Mouse (Mus musculus) cerebellum, adult (tissue): Measurements from ENCODE around the gene Slc12a6.
A peak's percentile ranks its signal among the peaks of the same experiment; 100 is the strongest.

Experiments
- ATAC-seq: cut with Nextera tagmentation; 2 replicates; pipeline ENCODE4 v1.9.2; 2017; ENCODE audit warnings: mild to moderate bottlenecking, moderate library complexity, mixed read lengths; ENCODE audit not compliant: insufficient number of reproducible peaks, low FRiP score, low TSS enrichment

Slc12a6 gene

DNA sequence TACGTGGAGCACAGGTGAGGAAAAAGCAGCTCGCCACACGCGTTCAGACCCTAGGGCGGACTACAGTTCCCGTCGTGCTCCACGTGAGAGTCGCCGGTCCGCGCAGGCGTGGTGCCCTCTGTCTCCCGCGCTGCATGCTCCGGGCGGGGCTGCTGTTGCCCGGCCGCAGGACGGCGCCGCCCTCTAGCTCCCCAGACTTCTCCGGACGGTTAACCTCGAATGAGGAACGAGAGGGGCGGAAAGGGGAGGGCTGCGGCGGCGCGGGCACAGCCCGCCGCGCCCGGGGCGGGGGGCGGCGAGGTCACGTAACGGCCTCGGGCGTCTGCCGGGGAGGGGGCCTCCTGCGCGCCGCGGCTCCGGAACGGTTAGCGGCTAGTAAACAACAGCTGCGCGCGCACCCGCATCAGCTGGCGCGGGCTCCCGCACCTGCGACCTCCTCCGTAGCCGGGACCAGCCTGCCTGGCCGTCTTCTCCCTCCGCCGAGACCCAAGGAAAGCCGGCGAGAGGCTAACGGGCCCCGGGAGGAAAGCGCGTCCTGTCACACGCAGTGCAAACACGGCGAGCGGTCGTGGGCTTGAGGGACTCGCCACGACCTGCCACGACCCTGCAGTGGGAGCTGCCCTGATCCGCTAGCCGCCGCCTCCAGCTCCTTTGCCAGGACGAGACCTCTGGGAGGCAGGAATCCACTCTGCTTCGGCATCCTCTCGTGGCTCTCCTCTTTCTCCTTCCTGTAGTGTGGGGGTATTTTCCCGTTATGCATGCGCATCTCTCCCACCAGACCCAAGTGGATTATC, at the start of gene Slc12a6:
Gene Slc12a6 (plus strand): TSS at position 378 of the 794 bp plus-strand sequence.
- peak; percentile 79 for ATAC-seq

GRCm38 (mm10) chr2:112215977-112216376, 49.6 kb upstream of the Slc12a6 start:
- ATAC-seq: peak; percentile 58; the same call in 1 of the 2 replicates

DNA sequence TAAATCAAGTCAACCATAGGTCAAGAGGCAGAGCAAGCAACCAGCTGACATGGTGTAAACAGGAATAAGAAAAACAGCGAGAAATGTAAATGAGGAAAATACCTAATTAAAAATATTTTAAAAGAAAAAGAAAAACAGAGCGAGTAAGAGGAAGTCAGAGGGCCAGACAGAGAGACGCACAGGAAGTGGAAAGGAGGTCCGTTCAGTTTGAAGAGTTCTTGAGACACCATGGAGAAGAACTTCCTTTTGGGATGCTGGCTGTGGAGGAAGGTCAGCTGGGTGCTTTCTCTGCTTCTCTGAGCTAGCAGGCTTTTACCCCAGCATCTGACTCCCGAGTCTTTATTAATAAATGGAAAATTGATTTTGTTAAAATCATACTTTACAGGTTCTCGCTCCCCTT, 48.0 kb upstream of the Slc12a6 start:
- ATAC-seq: no peak

DNA sequence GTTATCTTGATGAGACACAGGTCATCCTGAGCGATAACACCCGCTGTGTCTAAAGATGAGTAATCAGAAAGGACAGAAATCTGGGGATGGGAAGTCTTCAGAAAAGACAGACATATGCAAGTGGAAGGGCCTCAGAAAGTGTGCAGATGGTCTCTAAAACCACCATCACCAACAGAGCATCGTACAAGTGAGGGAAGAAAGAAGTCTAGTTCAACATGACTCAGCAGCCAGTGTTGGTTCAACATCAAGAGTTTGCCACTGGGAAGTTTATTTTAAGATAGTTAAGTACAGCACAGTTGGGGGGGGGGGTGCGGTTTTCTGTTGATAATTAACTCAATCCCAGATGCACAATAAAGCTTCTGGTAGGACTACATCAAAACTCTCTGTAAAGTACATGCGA, 44.7 kb upstream of the Slc12a6 start:
- no peak for ATAC-seq

GRCm38 (mm10) chr2:112222607-112223006, 43.0 kb upstream of the Slc12a6 start:
- ATAC-seq: no peak

GRCm38 (mm10) chr2:112224356-112224755, 41.3 kb upstream of the Slc12a6 start:
- ATAC-seq: no peak

DNA sequence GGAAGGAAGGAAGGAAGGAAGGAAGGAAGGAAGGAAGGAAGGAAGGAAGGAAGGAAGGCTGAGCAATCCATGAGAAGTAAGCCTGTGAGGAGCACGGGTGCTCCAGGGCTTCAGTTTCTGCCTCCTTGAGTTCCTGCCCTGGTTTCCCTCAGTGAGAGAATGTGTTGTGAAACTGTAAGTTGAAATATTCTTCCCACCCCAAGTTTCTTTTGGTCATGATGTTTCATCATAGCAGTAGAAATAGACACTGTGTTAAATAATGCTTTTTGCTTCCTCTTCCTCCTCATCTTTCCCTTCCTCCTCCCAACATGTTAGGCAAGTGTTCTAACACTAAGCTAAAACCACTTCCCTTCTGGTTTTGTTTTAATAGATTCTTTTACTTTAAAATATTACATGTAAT, 33.0 kb upstream of the Slc12a6 start:
- no peak for ATAC-seq

DNA sequence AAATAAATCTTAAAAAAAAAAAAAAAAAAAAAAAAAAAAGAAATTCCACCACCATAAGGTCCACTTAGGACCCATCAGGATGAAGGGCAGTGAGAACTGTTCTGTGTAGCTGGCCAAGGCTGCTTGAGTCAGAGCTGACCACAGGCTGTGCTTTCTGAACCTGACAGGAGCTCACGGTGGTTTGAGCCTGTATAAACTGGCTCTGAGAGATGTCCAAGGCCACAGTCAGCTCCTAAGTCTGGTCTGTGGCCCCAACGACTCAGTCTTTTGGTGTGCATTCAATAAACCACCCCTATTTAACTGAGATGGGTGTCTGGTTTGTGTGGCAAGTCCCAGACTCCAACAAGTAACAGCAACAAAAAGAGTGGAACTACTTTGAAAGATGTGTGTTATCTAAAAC, 29.0 kb upstream of the Slc12a6 start:
- ATAC-seq: no peak

- ATAC-seq: no peak
Observed at GRCm38 (mm10) chr2:112238006-112238405, 27.6 kb upstream of the Slc12a6 start.

GRCm38 (mm10) chr2:112239212-112239934, 26.3 kb upstream of the Slc12a6 start, which contains the start of gene Lpcat4:
Gene Lpcat4 (plus strand): TSS chr2:112239468.
- ATAC-seq: peak; percentile 83

- ATAC-seq: peak; percentile 27
Observed at GRCm38 (mm10) chr2:112239935-112240721, 25.5 kb upstream of the Slc12a6 start.

DNA sequence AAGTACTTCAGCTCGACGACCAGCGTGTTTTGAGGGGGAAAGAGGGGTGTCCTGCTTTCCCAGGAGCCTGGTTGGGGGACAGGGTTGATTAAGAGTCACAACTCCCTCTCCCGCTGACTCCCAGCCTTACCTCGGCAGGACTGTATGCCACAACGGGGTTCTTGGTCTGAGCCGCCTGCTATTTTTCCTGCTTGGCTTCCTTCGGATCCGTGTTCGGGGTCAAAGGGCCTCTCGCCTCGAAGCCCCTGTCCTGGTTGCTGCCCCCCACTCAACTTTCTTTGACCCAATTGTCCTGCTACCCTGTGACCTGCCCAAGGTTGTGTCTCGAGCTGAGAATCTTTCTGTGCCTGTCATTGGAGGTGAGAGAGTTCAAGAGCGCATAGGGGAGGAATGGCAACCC, 23.8 kb upstream of the Slc12a6 start:
- ATAC-seq: no peak

- ATAC-seq: no peak
Observed at GRCm38 (mm10) chr2:112245307-112245706, 20.3 kb upstream of the Slc12a6 start.

DNA sequence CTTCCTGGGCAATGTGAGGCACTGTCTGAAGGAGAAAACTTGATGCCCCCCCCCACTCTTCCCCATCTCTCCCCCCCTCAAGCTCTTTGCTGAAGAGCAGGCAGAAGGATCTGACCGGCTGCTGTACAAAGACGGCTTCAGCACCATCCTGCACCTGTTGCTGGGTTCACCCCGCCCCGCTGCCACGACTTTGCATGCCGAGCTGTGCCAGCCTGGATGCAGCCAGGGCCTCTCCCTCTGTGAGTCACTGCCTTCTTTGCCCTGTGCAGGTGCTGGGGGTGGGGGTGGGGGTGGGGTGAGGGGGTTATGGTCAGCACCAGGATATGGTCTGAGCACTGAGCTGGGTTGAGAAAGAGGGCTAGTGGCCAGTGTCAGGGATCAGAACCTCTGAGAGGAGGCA, 19.4 kb upstream of the Slc12a6 start:
- ATAC-seq: no peak

GRCm38 (mm10) chr2:112247323-112247722, 18.3 kb upstream of the Slc12a6 start:
- no peak for ATAC-seq

DNA sequence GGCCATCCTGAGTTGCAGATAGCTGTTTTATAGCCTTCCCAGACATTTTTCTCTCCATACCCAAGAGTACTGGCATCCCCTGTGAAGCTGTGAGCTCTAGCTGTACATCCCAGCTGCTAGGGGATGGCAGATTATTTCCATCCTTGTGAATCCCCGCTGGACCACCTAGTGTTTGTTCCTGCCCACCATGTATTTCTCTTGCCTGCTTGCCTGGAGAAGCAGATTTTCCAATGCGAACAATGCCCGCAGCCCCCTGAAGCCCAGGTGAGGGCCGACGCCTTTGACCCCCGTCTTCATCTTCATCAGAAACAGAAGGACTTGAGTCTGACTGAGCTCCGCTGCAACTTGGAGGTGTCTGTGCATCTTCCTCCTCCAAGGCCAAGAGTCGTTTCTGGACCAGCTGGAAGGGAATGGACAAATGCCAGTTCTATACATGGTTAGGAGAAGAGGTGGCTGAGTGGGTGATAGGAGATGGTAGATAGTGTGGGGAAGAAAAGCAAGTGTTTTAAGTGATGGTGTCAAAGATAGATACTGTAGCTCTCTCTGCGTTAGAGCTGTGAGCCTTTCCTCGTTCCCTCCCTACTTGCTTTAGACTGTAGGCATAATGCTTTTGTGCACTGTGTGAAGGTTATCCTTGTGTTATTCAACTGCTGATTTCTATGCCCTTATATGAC, 15.7 kb upstream of the Slc12a6 start:
- no peak for ATAC-seq

- no peak for ATAC-seq
Observed at GRCm38 (mm10) chr2:112254675-112255515, 10.7 kb upstream of the Slc12a6 start.

- no peak for ATAC-seq
Observed at GRCm38 (mm10) chr2:112259241-112259962, 6.2 kb upstream of the Slc12a6 start, which contains the start of gene Nutm1. Gene Nutm1 (minus strand): TSS chr2:112259291.
